Mouse (Mus musculus): ENCODE results near the gene Pole3. TPM values are rescaled to one million over a fixed set of nuclear protein-coding genes. Genes with fewer than 3 reads are reported as not detected.

Gene Pole3
- total RNA-seq, 4 experiments from 2014 or later, result 27.5 to 29.7 (median 27.9) TPM

DNA sequence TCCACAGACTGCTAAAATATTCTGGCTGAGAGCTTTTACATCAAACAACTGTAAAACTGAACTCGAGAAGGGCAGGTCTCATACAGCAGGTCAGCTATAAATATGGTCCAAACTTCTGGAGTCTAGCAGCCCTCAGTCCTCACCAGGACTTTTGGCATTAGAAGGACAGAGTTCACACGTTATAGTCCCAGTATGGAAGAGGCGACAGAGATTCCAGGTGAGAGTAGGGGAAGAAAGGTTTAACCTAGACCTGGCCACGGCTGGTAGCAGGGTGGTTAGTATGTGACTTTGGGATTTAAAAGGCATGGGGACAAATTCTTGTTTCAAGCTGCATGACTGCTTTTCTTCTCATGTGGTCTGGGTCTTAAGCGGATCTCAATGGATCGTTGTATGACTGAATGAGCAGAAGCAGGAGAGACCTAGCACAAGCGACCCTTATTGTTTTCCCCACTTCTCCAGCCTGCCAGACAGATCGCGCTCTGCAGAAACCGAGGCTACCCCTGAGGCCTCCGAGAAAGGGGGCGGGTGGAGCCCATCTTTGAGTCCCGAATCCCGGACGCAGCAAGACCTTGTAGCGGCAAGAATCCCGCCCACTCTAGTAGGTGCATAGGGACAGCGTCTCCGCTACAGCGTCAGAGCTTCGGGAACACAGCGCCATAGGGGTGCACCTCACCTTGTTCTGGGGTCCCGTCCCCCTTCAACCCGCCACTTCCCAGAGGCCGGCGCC lies 5.6 kb downstream of the Pole3 start:
- no peak for DNase-seq (ENCODE audit: low spot score in 2 of 2)

DNA sequence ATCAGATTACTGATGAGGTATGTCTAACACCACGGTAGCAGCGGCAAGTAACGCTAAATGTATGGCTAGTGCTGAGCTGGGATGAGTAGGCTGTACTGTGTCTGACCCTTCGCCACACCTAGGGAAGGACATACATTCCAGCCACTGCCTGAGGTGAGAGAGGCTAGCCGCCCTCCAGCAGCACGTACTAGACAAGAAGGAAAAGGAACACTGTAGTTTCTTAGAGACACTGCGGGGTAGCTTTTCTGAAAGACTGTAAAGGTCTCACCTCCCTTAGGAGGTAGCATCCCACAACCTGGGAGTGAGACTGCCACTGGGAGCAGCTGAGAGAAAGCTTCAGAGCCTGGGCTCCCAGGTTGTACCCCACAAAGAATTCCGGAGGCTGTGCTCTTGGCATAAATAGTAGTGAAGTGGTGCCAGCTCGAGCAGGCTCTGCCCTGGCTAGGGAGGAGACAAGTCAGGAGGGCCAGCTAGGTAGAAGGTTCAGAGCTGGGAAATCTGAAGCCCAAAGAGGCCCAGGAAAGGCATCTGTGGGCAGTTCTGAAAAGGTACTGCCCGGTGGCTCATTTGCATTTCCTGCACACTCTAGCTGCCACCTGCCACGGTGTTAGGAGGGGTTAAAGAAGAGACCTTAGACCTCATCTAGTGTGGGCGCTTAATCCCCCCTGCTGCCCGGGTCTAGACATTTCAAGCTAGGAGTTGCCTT lies 6.3 kb downstream of the Pole3 start:
- no peak for DNase-seq (ENCODE audit: low spot score in 2 of 2)

DNA sequence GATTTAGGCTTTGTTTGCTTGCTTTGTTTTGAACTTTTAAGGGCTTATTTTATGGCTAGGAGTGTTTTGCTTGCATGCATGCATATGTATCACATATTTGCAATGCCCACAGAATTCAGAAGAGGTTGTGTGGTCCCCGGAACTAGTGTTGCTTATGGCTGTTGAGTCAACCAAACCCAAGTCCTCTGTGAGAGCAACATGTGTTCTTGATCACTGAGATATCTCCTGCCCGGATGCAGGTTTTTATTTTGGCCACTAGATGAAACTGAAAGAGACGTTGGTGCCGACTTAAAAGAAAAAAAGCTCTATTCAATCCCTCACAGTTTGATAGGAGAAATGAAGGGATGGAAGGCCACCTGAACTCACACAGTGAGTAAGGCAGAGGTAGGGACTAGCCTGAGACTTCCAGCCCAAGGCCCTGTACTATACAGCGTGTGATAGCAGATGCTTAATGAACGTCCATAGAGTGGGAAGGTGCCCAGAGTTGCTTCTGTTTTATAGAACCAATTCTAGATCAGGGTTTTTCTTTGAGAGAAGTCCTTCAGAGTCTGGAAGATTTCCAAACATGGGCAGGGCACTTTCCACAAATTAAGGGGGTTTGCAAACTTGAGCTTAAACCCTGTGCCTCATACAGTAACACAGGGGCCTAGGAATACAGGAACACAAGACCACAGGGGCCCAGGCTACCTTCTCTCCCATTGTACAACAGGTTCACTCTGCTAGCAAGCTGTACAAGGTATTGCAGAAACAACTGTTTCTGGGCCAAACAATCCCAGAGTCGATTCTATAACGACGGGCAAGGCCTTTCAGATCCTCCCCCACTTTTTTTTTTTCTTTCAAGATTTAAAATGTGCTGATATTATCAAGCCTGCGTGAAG lies 7.1 kb downstream of the Pole3 start:
- DNase-seq (ENCODE audit: low spot score in 2 of 2), result no peak

- no peak for DNase-seq (ENCODE audit: low spot score in 2 of 2)
Observed at GRCm38 (mm10) chr4:62517046-62517445, 7.8 kb downstream of the Pole3 start.

- DNase-seq (ENCODE audit: low spot score in 2 of 2), result no peak
Observed at GRCm38 (mm10) chr4:62516579-62516978, 8.3 kb downstream of the Pole3 start.

DNA sequence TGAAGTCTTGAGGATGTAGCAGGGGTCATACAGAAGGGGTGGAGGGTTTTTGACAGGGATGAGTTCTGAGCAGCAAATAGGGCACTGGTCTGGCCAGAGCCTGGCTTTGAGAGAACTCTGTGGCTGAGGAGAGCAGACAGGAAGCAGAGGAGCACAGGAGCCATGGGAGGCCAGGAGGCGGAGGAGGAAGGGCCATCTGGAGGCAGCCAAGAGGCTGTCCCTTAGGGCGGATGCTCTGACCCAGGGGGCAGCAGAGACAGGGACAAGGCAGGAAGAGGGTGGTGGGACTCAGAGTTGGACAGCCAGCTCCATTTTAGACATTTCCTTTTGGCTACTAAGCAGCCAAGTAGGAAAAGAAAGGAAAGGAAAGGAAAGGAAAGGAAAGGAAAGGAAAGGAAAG lies 8.8 kb downstream of the Pole3 start:
- no peak for DNase-seq (ENCODE audit: low spot score in 2 of 2)

GRCm38 (mm10) chr4:62515490-62515889 lies 9.4 kb downstream of the Pole3 start:
- no peak for DNase-seq (ENCODE audit: low spot score in 2 of 2)

GRCm38 (mm10) chr4:62514995-62515394 lies 9.9 kb downstream of the Pole3 start:
- no peak for DNase-seq (ENCODE audit: low spot score in 2 of 2)

GRCm38 (mm10) chr4:62513998-62514506 lies 10.8 kb downstream of the Pole3 start:
- DNase-seq (ENCODE audit: low spot score in 2 of 2), result no peak

GRCm38 (mm10) chr4:62509946-62510345 lies 14.9 kb downstream of the Pole3 start:
- DNase-seq (ENCODE audit: low spot score in 2 of 2), result no peak

DNA sequence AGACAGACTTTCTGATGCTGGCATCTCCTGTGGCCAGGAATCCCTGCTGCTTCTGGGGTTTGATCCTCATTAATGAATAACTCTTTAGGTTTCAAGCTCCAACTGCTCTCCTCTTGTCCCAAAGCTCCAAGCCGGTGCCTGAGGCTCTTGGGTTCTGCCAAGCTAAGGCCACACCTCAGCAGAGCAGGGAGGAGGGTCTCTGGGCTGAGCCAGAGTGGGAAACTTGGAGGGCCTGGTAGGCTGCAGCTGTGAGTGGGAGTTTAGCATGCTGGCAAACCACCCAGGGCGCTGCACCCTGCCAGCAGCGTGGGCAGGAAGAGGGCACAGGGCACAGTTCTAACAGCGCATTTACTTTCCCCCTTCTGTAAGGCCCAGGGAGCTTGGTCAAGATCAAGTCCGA lies 16.0 kb downstream of the Pole3 start:
- no peak for DNase-seq (ENCODE audit: low spot score in 2 of 2)

DNA sequence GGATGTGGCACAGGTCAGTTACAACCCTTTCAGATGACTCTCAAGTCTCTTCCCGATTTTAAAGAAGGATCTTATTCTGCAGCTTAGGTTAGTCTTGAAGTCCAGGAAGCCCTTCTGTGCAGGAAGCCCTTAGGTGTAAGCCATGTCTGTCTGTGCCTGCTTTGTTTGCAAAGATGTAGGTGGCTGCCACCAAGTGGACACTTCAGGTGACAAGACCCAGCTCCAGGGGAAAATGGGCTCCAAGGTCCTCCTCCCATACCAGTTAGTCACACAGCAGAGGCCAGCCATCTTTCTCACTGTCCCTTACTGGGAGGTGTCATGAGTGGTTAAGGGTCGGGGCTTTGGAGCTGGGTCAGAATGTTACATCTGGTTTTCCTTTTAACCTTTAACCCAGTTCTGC lies 18.1 kb downstream of the Pole3 start:
- no peak for DNase-seq (ENCODE audit: low spot score in 2 of 2)

- no peak for DNase-seq (ENCODE audit: low spot score in 2 of 2)
Observed at GRCm38 (mm10) chr4:62505991-62506390, 18.9 kb downstream of the Pole3 start.

- no peak for DNase-seq (ENCODE audit: low spot score in 2 of 2)
Observed at GRCm38 (mm10) chr4:62503374-62503970, 21.4 kb downstream of the Pole3 start, which contains the start of gene Hdhd3. Hdhd3 (minus strand) TSS chr4:62503467.

DNA sequence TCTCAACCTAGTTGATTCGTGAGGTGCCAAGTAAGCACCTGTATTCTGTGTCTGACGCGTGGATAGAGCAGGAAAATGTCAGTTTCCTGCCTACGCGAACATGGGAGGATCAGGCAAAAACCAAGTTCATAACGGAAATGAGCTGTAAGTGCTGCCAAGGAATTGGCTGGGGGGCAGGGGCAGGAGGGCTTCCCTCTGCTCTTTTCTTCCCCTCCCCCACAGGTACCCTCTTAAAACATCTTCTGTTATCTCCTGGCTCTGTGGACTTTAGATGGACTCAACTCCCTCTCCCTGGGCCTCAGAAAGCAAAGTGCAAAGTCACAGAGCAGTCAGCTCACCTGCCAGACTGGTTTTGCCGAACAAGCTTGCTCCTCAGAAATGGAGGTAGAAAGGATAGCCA lies 21.9 kb downstream of the Pole3 start:
- DNase-seq (ENCODE audit: low spot score in 2 of 2), result no peak

- peak; percentile 88 for DNase-seq (ENCODE audit: low spot score in 2 of 2)
Observed at GRCm38 (mm10) chr4:62501964-62502732, 22.7 kb downstream of the Pole3 start.

DNA sequence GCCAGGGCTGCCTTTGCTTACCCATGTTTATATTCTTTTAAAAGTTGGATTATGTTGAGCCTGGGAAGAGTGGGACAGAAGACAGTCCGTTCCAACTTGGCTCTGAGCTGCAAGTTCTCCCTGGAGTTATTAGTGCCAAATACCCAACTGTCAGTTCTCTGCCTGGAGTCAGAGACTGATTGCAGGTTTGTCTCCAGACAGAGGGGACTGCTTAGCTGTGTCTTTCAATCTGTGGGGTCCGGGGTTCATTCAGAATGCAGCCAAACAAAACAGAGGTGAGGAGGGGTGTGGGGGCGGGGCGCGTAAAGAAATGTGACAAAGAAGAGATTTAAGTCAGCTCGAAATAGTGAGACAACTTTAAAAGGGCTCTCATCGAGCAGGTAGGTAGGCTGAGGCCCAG lies 23.3 kb downstream of the Pole3 start:
- no peak for DNase-seq (ENCODE audit: low spot score in 2 of 2)

GRCm38 (mm10) chr4:62500799-62501198 lies 24.1 kb downstream of the Pole3 start:
- no peak for DNase-seq (ENCODE audit: low spot score in 2 of 2)

DNA sequence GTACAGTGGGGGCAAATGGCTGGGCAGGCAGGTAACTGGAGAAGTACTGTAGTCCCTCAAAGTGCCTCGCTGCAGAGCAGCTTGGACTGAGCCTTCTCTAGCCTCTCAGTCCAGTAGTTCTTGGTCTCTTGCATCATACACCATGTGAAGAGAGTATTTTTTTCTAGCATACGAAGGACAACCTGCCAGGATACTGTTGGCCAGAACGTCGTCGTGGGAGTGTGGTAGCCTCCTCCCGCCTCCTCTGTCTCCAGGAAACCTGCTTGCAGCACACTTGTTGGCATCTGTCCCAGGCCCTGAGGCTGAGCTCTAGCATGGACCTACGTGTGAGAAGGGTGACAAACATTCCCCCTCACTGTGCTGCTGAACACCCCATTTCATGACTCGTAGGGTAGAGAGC lies 28.1 kb downstream of the Pole3 start:
- peak in 1 of 2 experiments; percentile 56 for DNase-seq (ENCODE audit: low spot score in 2 of 2)

- no peak for DNase-seq (ENCODE audit: low spot score in 2 of 2)
Observed at GRCm38 (mm10) chr4:62495946-62496345, 28.9 kb downstream of the Pole3 start.

- no peak for DNase-seq (ENCODE audit: low spot score in 2 of 2)
Observed at GRCm38 (mm10) chr4:62494230-62494629, 30.6 kb downstream of the Pole3 start.
